Mouse (Mus musculus): ENCODE data around the gene Mob1a. TPM values are rescaled to one million over a fixed set of nuclear protein-coding genes. Genes with fewer than 3 reads are reported as not detected.
A peak's percentile ranks its signal among the peaks of the same experiment; 100 is the strongest.

Mob1a gene
- polyA plus RNA-seq, 1 experiment from 2014 or later: 60.1 TPM

GRCm38 (mm10) chr6:83357436-83357835 lies 31.6 kb downstream of the Mob1a start:
- no peaks in the 10 kb centered on the region for H3K9me3 ChIP-seq
- no peak overlapping the region for H3K27ac ChIP-seq
- H3K9ac ChIP-seq: no peak overlapping the region
- no peak for ATAC-seq (ENCODE audit: insufficient number of reproducible peaks, insufficient read depth, low FRiP score, low TSS enrichment, low read depth)
- H3K27me3 ChIP-seq: no peaks in the 10 kb centered on the region
- no peak overlapping the region for H3K4me3 ChIP-seq
- peaks cover 76% of the 10 kb centered on the region for H3K36me3 ChIP-seq
- no peak overlapping the region for H3K4me2 ChIP-seq
- WGBS: 90% methylated on average over 10 of the region's 10 CpGs
- H3K4me1 ChIP-seq: no peaks in the 10 kb centered on the region

DNA sequence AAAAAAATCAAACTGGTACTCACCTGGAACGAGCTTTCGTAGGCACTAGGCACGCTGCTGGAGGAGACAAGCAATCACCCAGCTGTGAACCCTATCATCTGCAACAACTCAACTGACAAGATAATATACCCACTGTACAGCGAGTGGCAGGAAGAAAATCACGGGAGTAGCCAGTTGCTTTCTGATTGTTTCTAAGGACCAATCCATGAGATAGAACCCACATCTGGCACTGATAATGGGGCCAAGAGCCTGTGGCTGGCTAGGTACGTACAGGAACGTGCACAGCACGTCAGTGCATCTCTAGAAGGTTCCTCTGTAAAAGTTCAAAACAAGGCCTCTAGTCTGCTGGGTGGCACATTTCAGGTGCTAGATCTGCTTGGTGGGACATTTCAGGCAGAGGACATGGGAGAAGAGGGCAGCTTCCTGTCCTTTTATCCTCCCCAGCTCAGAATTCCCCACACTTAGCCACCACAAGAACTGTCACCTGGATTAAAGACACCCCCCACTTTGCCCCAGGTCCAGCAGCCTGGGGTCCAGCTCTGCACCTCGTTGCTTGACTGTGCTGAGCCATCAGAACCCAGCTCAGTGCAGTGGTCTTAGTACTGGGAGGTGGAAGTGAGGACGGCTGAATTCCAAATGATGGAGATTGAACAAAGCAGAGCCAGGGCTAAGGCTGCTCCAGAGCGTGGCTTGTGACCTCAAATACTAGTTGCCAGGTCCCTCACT lies 35.9 kb downstream of the Mob1a start:
- no peak overlapping the region for H3K4me3 ChIP-seq
- WGBS: 60% methylated on average over 11 of the region's 11 CpGs
- ATAC-seq (ENCODE audit: insufficient number of reproducible peaks, insufficient read depth, low FRiP score, low TSS enrichment, low read depth): no peak
- H3K4me2 ChIP-seq: no peak overlapping the region
- H3K4me1 ChIP-seq: no peaks in the 10 kb centered on the region
- H3K27me3 ChIP-seq: no peaks in the 10 kb centered on the region
- H3K9ac ChIP-seq: no peak overlapping the region
- H3K27ac ChIP-seq: no peak overlapping the region; the same call in 1 of the 2 replicates
- H3K9me3 ChIP-seq: no peaks in the 10 kb centered on the region
- H3K36me3 ChIP-seq: peaks cover 67% of the 10 kb centered on the region

DNA sequence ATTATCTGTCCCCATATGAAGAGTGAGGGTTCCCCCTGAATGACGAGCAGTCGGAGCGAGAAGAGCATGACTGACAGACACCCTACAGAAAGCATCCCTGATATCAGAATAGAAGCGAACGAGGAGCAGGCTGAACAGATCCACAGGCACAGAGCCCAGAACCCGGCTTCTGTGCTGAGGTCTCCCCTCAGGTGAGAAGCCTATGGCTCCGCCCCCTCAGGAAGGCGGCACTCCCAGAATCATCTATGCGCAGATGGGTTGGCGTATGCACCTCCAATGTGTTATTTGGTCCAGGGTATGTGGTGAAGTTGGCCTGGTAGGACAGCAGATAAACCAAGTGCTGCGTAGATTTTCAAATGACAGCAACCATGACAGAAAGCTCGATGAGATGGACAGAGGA lies 37.3 kb downstream of the Mob1a start:
- Histone ChIP-seq H3K27ac (no peak overlapping the region), H3K27me3 (no peaks in the 10 kb centered on the region), H3K4me2 (no peak overlapping the region), H3K9me3 (no peaks in the 10 kb centered on the region), H3K4me3 (no peak overlapping the region), H3K36me3 (peaks cover 70% of the 10 kb centered on the region), H3K9ac (no peak overlapping the region), H3K4me1 (no peaks in the 10 kb centered on the region)
- 88% methylated on average over 12 of the region's 12 CpGs for WGBS
- ATAC-seq (ENCODE audit: insufficient number of reproducible peaks, insufficient read depth, low FRiP score, low TSS enrichment, low read depth): no peak

GRCm38 (mm10) chr6:83370316-83370965 lies 44.6 kb downstream of the Mob1a start:
- Histone ChIP-seq H3K36me3 (peaks cover 95% of the 10 kb centered on the region), H3K4me2 (no peak overlapping the region), H3K4me3 (no peak overlapping the region), H3K27ac (no peak overlapping the region), H3K27me3 (no peaks in the 10 kb centered on the region), H3K9ac (no peak overlapping the region), H3K9me3 (no peaks in the 10 kb centered on the region), H3K4me1 (no peaks in the 10 kb centered on the region)
- WGBS: 92% methylated on average over 21 of the region's 21 CpGs
- ATAC-seq (ENCODE audit: insufficient number of reproducible peaks, insufficient read depth, low FRiP score, low TSS enrichment, low read depth): no peak

DNA sequence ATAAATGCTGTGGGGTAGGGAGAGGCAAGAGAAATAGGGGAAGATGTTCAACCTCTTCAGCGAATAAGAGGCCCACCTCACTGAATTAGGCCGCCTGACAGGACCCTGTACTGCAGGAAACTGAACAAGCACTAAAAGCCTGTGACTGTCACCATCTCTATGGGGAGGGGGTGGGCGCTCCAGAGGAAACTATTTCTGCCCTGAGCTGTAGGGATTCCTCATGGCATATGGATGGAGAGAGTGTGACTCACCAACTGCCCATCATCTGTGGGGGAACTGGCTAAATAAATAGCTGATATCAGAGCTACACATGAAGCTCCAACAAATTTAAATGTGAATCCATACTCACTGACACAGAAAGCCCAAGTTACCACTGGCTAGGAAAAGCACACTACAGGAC lies 45.5 kb downstream of the Mob1a start:
- Histone ChIP-seq H3K4me1 (no peaks in the 10 kb centered on the region), H3K9me3 (no peaks in the 10 kb centered on the region), H3K4me3 (no peak overlapping the region), H3K36me3 (peaks cover 98% of the 10 kb centered on the region), H3K4me2 (no peak overlapping the region), H3K27ac (no peak overlapping the region), H3K27me3 (no peaks in the 10 kb centered on the region), H3K9ac (no peak overlapping the region)
- WGBS: 89% methylated on average over 3 of the region's 3 CpGs
- ATAC-seq (ENCODE audit: insufficient number of reproducible peaks, insufficient read depth, low FRiP score, low TSS enrichment, low read depth): no peak

DNA sequence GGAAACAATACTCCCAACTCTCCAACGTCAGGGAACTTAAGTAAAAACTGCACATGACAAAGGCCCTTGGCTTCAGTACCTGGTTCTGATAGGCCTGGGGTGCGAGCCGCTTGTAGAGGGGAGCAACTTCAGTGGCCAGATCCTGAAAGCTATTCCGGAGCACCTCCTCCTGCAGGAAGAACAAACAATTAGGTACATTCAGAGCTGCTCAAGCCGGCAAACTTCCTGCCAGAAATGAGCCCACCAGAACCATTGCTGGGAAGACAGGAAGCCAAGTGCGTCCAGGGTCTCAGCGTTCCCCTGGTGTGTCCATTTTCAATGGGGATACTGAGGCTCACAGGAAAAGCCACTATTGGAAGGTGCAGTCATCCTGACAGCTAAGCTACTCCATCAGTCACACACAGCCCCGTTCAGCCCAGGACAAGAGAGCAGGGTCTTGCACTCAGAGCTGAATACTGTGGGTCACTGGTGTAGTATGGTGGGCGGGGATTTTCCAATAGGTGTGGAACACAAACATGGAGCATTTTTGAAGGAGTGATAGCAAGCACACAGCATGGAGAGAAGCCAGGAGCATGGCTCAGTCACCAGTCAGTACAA lies 48.0 kb downstream of the Mob1a start:
- H3K27me3 ChIP-seq: no peaks in the 10 kb centered on the region
- no peak overlapping the region for H3K4me2 ChIP-seq
- no peaks in the 10 kb centered on the region for H3K9me3 ChIP-seq
- H3K27ac ChIP-seq: no peak overlapping the region
- WGBS: 87% methylated on average over 9 of the region's 9 CpGs
- H3K4me1 ChIP-seq: no peaks in the 10 kb centered on the region
- H3K4me3 ChIP-seq: no peak overlapping the region
- peaks cover 100% of the 10 kb centered on the region for H3K36me3 ChIP-seq
- ATAC-seq (ENCODE audit: insufficient number of reproducible peaks, insufficient read depth, low FRiP score, low TSS enrichment, low read depth): no peak
- no peak overlapping the region for H3K9ac ChIP-seq

GRCm38 (mm10) chr6:83381510-83382491 lies 56.0 kb downstream of the Mob1a start:
- Histone ChIP-seq H3K27ac (no peak overlapping the region), H3K27me3 (no peaks in the 10 kb centered on the region), H3K4me3 (no peak overlapping the region), H3K9me3 (no peaks in the 10 kb centered on the region), H3K4me2 (no peak overlapping the region), H3K4me1 (no peaks in the 10 kb centered on the region), H3K9ac (no peak overlapping the region), H3K36me3 (peaks cover 91% of the 10 kb centered on the region)
- 89% methylated on average over 10 of the region's 10 CpGs for WGBS
- ATAC-seq (ENCODE audit: insufficient number of reproducible peaks, insufficient read depth, low FRiP score, low TSS enrichment, low read depth): no peak

GRCm38 (mm10) chr6:83385569-83386090 lies 59.8 kb downstream of the Mob1a start:
- Histone ChIP-seq H3K4me2 (no peak overlapping the region), H3K9me3 (no peaks in the 10 kb centered on the region), H3K27me3 (no peaks in the 10 kb centered on the region), H3K4me1 (peaks cover 2% of the 10 kb centered on the region), H3K27ac (no peak overlapping the region), H3K36me3 (peaks cover 57% of the 10 kb centered on the region), H3K9ac (no peak overlapping the region), H3K4me3 (no peak overlapping the region)
- WGBS: 94% methylated on average over 9 of the region's 9 CpGs
- ATAC-seq (ENCODE audit: insufficient number of reproducible peaks, insufficient read depth, low FRiP score, low TSS enrichment, low read depth): no peak

GRCm38 (mm10) chr6:83392166-83392780 lies 66.5 kb downstream of the Mob1a start:
- ATAC-seq (ENCODE audit: insufficient number of reproducible peaks, insufficient read depth, low FRiP score, low TSS enrichment, low read depth): 0 out of 2 replicates have a peak, but pooled peaks have one; percentile 15
- H3K27ac ChIP-seq: peak overlapping the region; percentile 44
- H3K36me3 ChIP-seq: peaks cover 38% of the 10 kb centered on the region

More at GRCm38 (mm10) chr6:83392166-83392780, 66.5 kb downstream of the Mob1a start:
- 69% methylated on average over 8 of the region's 8 CpGs for WGBS
- Histone ChIP-seq H3K4me1 (peaks cover 21% of the 10 kb centered on the region), H3K27me3 (no peaks in the 10 kb centered on the region), H3K9me3 (no peaks in the 10 kb centered on the region), H3K4me2 (no peak overlapping the region), H3K9ac (no peak overlapping the region), H3K4me3 (no peak overlapping the region)
